ENCODE assay signal across 15 mouse cellular contexts in the genomic region with DNA sequence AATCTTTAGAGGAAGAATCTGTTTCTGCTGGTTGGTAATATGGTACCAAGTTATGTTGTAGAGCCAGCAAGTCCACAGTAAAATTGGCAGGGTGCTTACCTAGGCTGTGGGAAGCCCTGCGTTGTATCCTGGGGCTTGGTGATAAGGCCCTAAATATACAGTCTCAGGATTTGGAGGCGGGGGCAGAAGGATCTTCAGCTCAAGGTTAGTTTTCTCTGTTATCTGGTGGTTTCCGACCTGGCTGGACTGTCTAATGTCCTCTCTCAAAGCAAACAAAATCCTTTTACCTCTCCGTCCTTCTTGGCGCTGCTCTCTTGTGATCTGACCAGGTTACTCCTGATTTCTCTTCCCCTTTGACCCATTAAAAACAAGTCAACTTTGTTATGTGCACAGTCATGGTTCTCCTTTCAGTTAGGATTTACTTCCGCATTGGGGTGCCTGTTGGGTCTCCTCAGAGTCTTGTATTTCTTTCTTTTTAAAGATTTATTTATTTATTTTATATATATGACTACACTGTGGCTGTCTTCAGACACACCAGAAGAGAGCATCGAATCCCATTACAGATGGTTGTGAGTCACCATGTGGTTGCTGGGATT. TPM values are rescaled to one million over a fixed set of nuclear protein-coding genes. Genes with fewer than 3 reads are reported as not detected.
DNase-seq lines count a peak whose midpoint lies in the region; ATAC-seq and TF ChIP-seq lines count a peak whose summit lies in the region.
"Had no signal": no experiment of that assay in that cellular context is flagged by ENCODE, and none has a peak within 500 bp of the region (broad histone marks: within the 10 kb centered on the region; RNA-seq: fewer than 3 reads in every experiment).

No protein-coding gene starts in this region.

- H3K4me1 ChIP-seq in intestine, embryonic 14.5 days (replicated peaks; ENCODE audit: control insufficient read depth, insufficient read depth, low read length): peaks cover 12% of the 10 kb centered on the region
- peaks cover 12% of the 10 kb centered on the region for H3K4me1 ChIP-seq in intestine, embryonic 15.5 days (replicated peaks)
- H3K4me1 ChIP-seq in bone marrow macrophage, adult 2 months (ENCODE audit: control insufficient read depth, insufficient read depth, low read length): peaks cover 45% of the 10 kb centered on the region

- peak; percentile 41 for DNase-seq in intestine, embryonic 14.5 days (ENCODE audit: low spot score)
- DNase-seq in liver: peak; percentile 84
- no peak for DNase-seq in thymus, adult 18-20 months
- no peak for DNase-seq in embryo, embryonic 9.5 days (ENCODE audit: extremely low spot score)
- DNase-seq: adrenal gland, postnatal 36 days; gastrocnemius, postnatal 10 days; kidney, adult 18-20 months; thymus, adult 2 months had no signal

- ATAC-seq in intestine, embryonic 14.5 days (replicated peaks; ENCODE audit: low FRiP score, low TSS enrichment, low read depth): no peak
- no peak for ATAC-seq in intestine, embryonic 15.5 days
- ATAC-seq in megakaryocyte-erythroid progenitor cell, adult 5-6 weeks (replicated peaks; ENCODE audit: low FRiP score, low TSS enrichment, poor library complexity, severe bottlenecking): peak; percentile 54
- ATAC-seq: CD4-positive, CD25-positive, alpha-beta regulatory T cell, adult 4 months; midbrain, embryonic 13.5 days had no signal

- no peak overlapping the region for H3K4me2 ChIP-seq in intestine, embryonic 14.5 days (ENCODE audit: low read length)
- H3K4me2 ChIP-seq in intestine, embryonic 15.5 days (replicated peaks): no peak overlapping the region
- H3K4me2 ChIP-seq: midbrain, embryonic 13.5 days; neural tube, embryonic 12.5 days had no signal

- H3K27me3 ChIP-seq in intestine, embryonic 14.5 days (replicated peaks; ENCODE audit: control insufficient read depth, insufficient read depth, low read length): no peaks in the 10 kb centered on the region
- H3K27me3 ChIP-seq in intestine, embryonic 15.5 days (replicated peaks): no peaks in the 10 kb centered on the region

- no peak for TF ChIP-seq POLR2A in bone marrow macrophage, adult 2 months (IDR thresholded peaks at IDR 0.05; ENCODE audit: borderline replicate concordance, low read depth, low read length)

- no peak overlapping the region for H3K9ac ChIP-seq in intestine, embryonic 14.5 days (ENCODE audit: low read length)
- no peak overlapping the region for H3K9ac ChIP-seq in intestine, embryonic 15.5 days
- H3K9ac ChIP-seq: midbrain, embryonic 13.5 days; neural tube, embryonic 12.5 days had no signal

- H3K36me3 ChIP-seq in intestine, embryonic 14.5 days (ENCODE audit: control insufficient read depth, insufficient read depth, low read length): peaks cover 16% of the 10 kb centered on the region
- 0 out of 2 replicates have a peak, but pooled peaks cover 3% of the 10 kb centered on the region for H3K36me3 ChIP-seq in intestine, embryonic 15.5 days
- H3K36me3 ChIP-seq: midbrain, embryonic 13.5 days; neural tube, embryonic 12.5 days had no signal

- no peak overlapping the region for H3K27ac ChIP-seq in intestine, embryonic 14.5 days (ENCODE audit: low read depth)
- H3K27ac ChIP-seq in intestine, embryonic 15.5 days: no peak overlapping the region
- H3K27ac ChIP-seq in bone marrow macrophage, adult 2 months (ENCODE audit: insufficient read depth, low read depth, low read length): peak overlapping the region; percentile 91
- H3K27ac ChIP-seq: midbrain, embryonic 13.5 days; neural tube, embryonic 12.5 days had no signal

- no peak overlapping the region for H3K4me3 ChIP-seq in intestine, embryonic 14.5 days (ENCODE audit: low read depth, low read length)
- no peak overlapping the region for H3K4me3 ChIP-seq in intestine, embryonic 15.5 days (replicated peaks)
- peak overlapping the region; percentile 78 for H3K4me3 ChIP-seq in bone marrow macrophage, adult 2 months (ENCODE audit: insufficient read depth, low read length)
- H3K4me3 ChIP-seq: midbrain, embryonic 13.5 days; neural tube, embryonic 12.5 days had no signal

- no peak for TF ChIP-seq CTCF in bone marrow macrophage, adult 2 months (IDR thresholded peaks at IDR 0.05; ENCODE audit: low read depth, low read length)

- H3K9me3 ChIP-seq in intestine, embryonic 14.5 days (ENCODE audit: control insufficient read depth, low read length): no peaks in the 10 kb centered on the region
- no peaks in the 10 kb centered on the region for H3K9me3 ChIP-seq in intestine, embryonic 15.5 days
- H3K9me3 ChIP-seq: midbrain, embryonic 13.5 days; neural tube, embryonic 12.5 days had no signal

- WGBS in intestine, embryonic 14.5 days: 85% methylated on average over 7 of the region's 7 CpGs
- WGBS in intestine, embryonic 15.5 days: 85% methylated on average over 7 of the region's 7 CpGs

RNA-seq across cellular contexts. Expression of a gene that starts 2.8 kb away (rescaled TPM):
- polyA plus RNA-seq in intestine, embryonic 14.5 days (2014; fragmentation: Nextera tagmentation; extraction: Ambion mirVana): 78.7 and 81.2 TPM in 2 replicates
- polyA plus RNA-seq in intestine, embryonic 15.5 days (2015; fragmentation: Nextera tagmentation; extraction: Ambion mirVana): 101 and 124 TPM in 2 replicates
- 889 and 906 TPM in 2 replicates for polyA plus RNA-seq in bone marrow macrophage, adult 2 months (2012; ENCODE audit: insufficient read depth, insufficient read length, missing spikeins)
- 189 and 232 TPM in 2 replicates for total RNA-seq in megakaryocyte-erythroid progenitor cell, adult 5-6 weeks (2014; fragmentation: Nextera tagmentation)
- total RNA-seq in megakaryocyte-erythroid progenitor cell, adult 5-6 weeks (2017): 159 and 165 TPM in 2 replicates

RNA-seq across cellular contexts. Expression of a gene that starts 22.1 kb away (rescaled TPM):
- polyA plus RNA-seq in intestine, embryonic 14.5 days (2014; fragmentation: Nextera tagmentation; extraction: Ambion mirVana): 0.81 and 1.6 TPM in 2 replicates
- 0.33 and 0.39 TPM in 2 replicates for polyA plus RNA-seq in intestine, embryonic 15.5 days (2015; fragmentation: Nextera tagmentation; extraction: Ambion mirVana)
- 0.53 TPM in 1 of 2 replicates, not detected in the other for polyA plus RNA-seq in bone marrow macrophage, adult 2 months (2012; ENCODE audit: insufficient read depth, insufficient read length, missing spikeins)
- total RNA-seq in megakaryocyte-erythroid progenitor cell, adult 5-6 weeks (2014; fragmentation: Nextera tagmentation): 6.2 and 8.1 TPM in 2 replicates
- total RNA-seq in megakaryocyte-erythroid progenitor cell, adult 5-6 weeks (2017): 7.5 TPM in 1 of 2 replicates, not detected in the other
- total RNA-seq: layer of hippocampus, adult 18-20 months had no signal

RNA-seq across cellular contexts. Expression of a gene that starts 56.8 kb away (rescaled TPM):
- polyA plus RNA-seq in intestine, embryonic 14.5 days (2014; fragmentation: Nextera tagmentation; extraction: Ambion mirVana): 29.1 and 31.4 TPM in 2 replicates
- 32.7 and 33.8 TPM in 2 replicates for polyA plus RNA-seq in intestine, embryonic 15.5 days (2015; fragmentation: Nextera tagmentation; extraction: Ambion mirVana)
- 59.7 and 60.3 TPM in 2 replicates for polyA plus RNA-seq in bone marrow macrophage, adult 2 months (2012; ENCODE audit: insufficient read depth, insufficient read length, missing spikeins)
- total RNA-seq in megakaryocyte-erythroid progenitor cell, adult 5-6 weeks (2014; fragmentation: Nextera tagmentation): 9.9 and 19.4 TPM in 2 replicates
- total RNA-seq in megakaryocyte-erythroid progenitor cell, adult 5-6 weeks (2017): 11.1 TPM in 2 replicates

Comparison
In these comparisons a context has a peak if more than half of its experiments do, and no peak if none do; other contexts are left out.
1. DNase-seq: peak in intestine, embryonic 14.5 days (single experiment) and liver (single experiment); none in thymus, adult 18-20 months (0 of 2) and embryo, embryonic 9.5 days (single experiment).